In genomic region chr13:43991774-43992173, GRCm38 (mm10) we compare ENCODE assay signal across 8 mouse cellular contexts.
DNase-seq lines count a peak whose midpoint lies in the region; ATAC-seq lines count a peak whose summit lies in the region.

No protein-coding gene starts in this region.

- no peaks in the 10 kb centered on the region for H3K36me3 ChIP-seq in embryonic facial prominence, embryonic 14.5 days (ENCODE audit: control insufficient read depth, insufficient read depth, low read length)
- H3K36me3 ChIP-seq in embryonic facial prominence, embryonic 10.5 days (replicated peaks), result no peaks in the 10 kb centered on the region
- no peaks in the 10 kb centered on the region for H3K36me3 ChIP-seq in heart, embryonic 14.5 days (ENCODE audit: control insufficient read depth, insufficient read depth, low read length)

- H3K27me3 ChIP-seq in embryonic facial prominence, embryonic 14.5 days (replicated peaks; ENCODE audit: control insufficient read depth, insufficient read depth, low read length), result no peaks in the 10 kb centered on the region
- H3K27me3 ChIP-seq in embryonic facial prominence, embryonic 10.5 days (replicated peaks; ENCODE audit: low read depth, poor library complexity, severe bottlenecking), result no peaks in the 10 kb centered on the region
- no peaks in the 10 kb centered on the region for H3K27me3 ChIP-seq in heart, embryonic 14.5 days (ENCODE audit: control insufficient read depth, insufficient read depth, low read length)

- H3K27ac ChIP-seq in embryonic facial prominence, embryonic 14.5 days (replicated peaks; ENCODE audit: low read depth, low read length), result no peak overlapping the region
- H3K27ac ChIP-seq in embryonic facial prominence, embryonic 10.5 days (replicated peaks), result no peak overlapping the region
- H3K27ac ChIP-seq in heart, embryonic 14.5 days (replicated peaks in 1 of 2; ENCODE audit: control insufficient read depth in 1 of 2, insufficient read depth in 1 of 2, low read depth in 2 of 2, low read length in 2 of 2), result no peak overlapping the region

- ATAC-seq in embryonic facial prominence, embryonic 14.5 days (ENCODE audit: low read depth), result no peak
- ATAC-seq in heart, embryonic 14.5 days (ENCODE audit: insufficient number of reproducible peaks, insufficient read depth, low FRiP score, low read depth), result no peak

- H3K9me3 ChIP-seq in embryonic facial prominence, embryonic 14.5 days (ENCODE audit: control insufficient read depth, low read length), result no peaks in the 10 kb centered on the region
- H3K9me3 ChIP-seq in embryonic facial prominence, embryonic 10.5 days, result peaks cover 4% of the 10 kb centered on the region; the same call in 1 of the 2 replicates
- H3K9me3 ChIP-seq in heart, embryonic 14.5 days (ENCODE audit: control insufficient read depth, low read length), result no peaks in the 10 kb centered on the region

- DNase-seq in embryonic facial prominence, embryonic 14.5 days (ENCODE audit: low spot score), result peak; percentile 76
- no peak for DNase-seq in embryonic facial prominence, embryonic 10.5 days (ENCODE audit: low spot score)
- DNase-seq in retina, postnatal 1 day, result peak; percentile 70
- DNase-seq in retina, embryonic 14.5 days (ENCODE audit: low spot score), result no peak
- peak; percentile 32 to 51 for DNase-seq in layer of hippocampus, postnatal 10 days (ENCODE audit: low spot score in 2 of 2)
- peak; percentile 13 for DNase-seq in retina, postnatal 7 days (ENCODE audit: low read depth, low spot score)
- no peak for DNase-seq in spleen, adult 18-20 months

- no peak overlapping the region for H3K4me2 ChIP-seq in embryonic facial prominence, embryonic 14.5 days (ENCODE audit: low read depth, low read length)
- H3K4me2 ChIP-seq in heart, embryonic 14.5 days (ENCODE audit: low read length), result 0 out of 2 replicates have a peak overlapping the region, but pooled peaks have one; percentile 7

- WGBS in embryonic facial prominence, embryonic 14.5 days, result 51% methylated on average over 5 of the region's 5 CpGs
- 79% methylated on average over 5 of the region's 5 CpGs for WGBS in embryonic facial prominence, embryonic 10.5 days
- WGBS in heart, embryonic 14.5 days, result 22% methylated on average over 5 of the region's 5 CpGs

- H3K4me1 ChIP-seq in embryonic facial prominence, embryonic 14.5 days (ENCODE audit: control insufficient read depth, insufficient read depth, low read length), result 0 out of 2 replicates have a peak, but pooled peaks cover 12% of the 10 kb centered on the region
- H3K4me1 ChIP-seq in embryonic facial prominence, embryonic 10.5 days, result peaks cover 12% of the 10 kb centered on the region
- peaks cover 17 to 23% of the 10 kb centered on the region in 2 experiments for H3K4me1 ChIP-seq in heart, embryonic 14.5 days (ENCODE audit: control insufficient read depth in 2 of 2, insufficient read depth in 2 of 2, low read length in 2 of 2)

- no peak overlapping the region for H3K9ac ChIP-seq in embryonic facial prominence, embryonic 14.5 days (ENCODE audit: low read depth, low read length)
- H3K9ac ChIP-seq in heart, embryonic 14.5 days (ENCODE audit: low read length), result no peak overlapping the region

- H3K4me3 ChIP-seq in embryonic facial prominence, embryonic 14.5 days (ENCODE audit: low read depth, low read length), result no peak overlapping the region
- H3K4me3 ChIP-seq in embryonic facial prominence, embryonic 10.5 days, result no peak overlapping the region
- no peak overlapping the region for H3K4me3 ChIP-seq in heart, embryonic 14.5 days (ENCODE audit: control insufficient read depth in 1 of 2, insufficient read depth in 1 of 2, low read depth in 1 of 2, low read length in 2 of 2)

Comparison
In these comparisons a context has a peak if more than half of its experiments do, and no peak if none do; other contexts are left out.
1. DNase-seq: peak in embryonic facial prominence, embryonic 14.5 days (single experiment), retina, postnatal 1 day (single experiment), layer of hippocampus, postnatal 10 days (2 of 2) and retina, postnatal 7 days (single experiment); none in embryonic facial prominence, embryonic 10.5 days (single experiment), retina, embryonic 14.5 days (single experiment) and spleen, adult 18-20 months (0 of 2).